In the genomic region with DNA sequence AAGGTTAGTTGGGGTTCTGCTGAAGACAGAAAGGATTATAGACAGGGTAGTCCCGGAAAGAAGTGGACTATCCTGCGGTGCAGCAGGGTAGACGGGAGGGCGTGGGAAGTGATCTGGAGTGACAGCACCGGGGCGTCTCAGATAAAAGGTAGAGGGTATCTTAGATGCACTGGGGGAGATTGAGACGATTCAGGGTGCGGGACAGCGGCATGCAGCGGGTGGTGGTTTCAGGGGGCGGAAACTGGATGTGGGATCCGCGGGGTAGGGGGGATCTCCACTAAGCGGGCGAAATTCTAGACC, we compare ENCODE assay signal across 8 mouse cellular contexts. TPM values are rescaled to one million over a fixed set of nuclear protein-coding genes. Genes with fewer than 3 reads are reported as not detected.
DNase-seq lines count a peak whose midpoint lies in the region; ATAC-seq and TF ChIP-seq lines count a peak whose summit lies in the region.

No protein-coding gene starts in this region.

- H3K4me3 ChIP-seq in lung, adult 2 months (replicated peaks; ENCODE audit: extremely low read depth, low read depth, low read length) = peak overlapping the region; percentile 99
- peak overlapping the region; percentile 74 for H3K4me3 ChIP-seq in forebrain, embryonic 14.5 days (ENCODE audit: low read depth, low read length)
- H3K4me3 ChIP-seq in liver, embryonic 13.5 days (replicated peaks) = peak overlapping the region; percentile 82
- H3K4me3 ChIP-seq in stomach, postnatal 0 days (ENCODE audit: low read depth, low read length) = peak overlapping the region; percentile 58

- H3K9ac ChIP-seq in forebrain, embryonic 14.5 days (ENCODE audit: low read length) = peak overlapping the region; percentile 91
- H3K9ac ChIP-seq in liver, embryonic 13.5 days = peak overlapping the region; percentile 91
- peak overlapping the region; percentile 64 for H3K9ac ChIP-seq in stomach, postnatal 0 days (ENCODE audit: low read length)

- 1% methylated on average over 15 of the region's 15 CpGs for WGBS in lung, adult 2 months
- 2% methylated on average over 15 of the region's 15 CpGs for WGBS in forebrain, embryonic 14.5 days
- under 1% methylated on average over 15 of the region's 15 CpGs for WGBS in liver, embryonic 13.5 days (ENCODE audit: insufficient replicate concordance)
- WGBS in stomach, postnatal 0 days = under 1% methylated on average over 15 of the region's 15 CpGs

- H3K4me2 ChIP-seq in forebrain, embryonic 14.5 days (ENCODE audit: low read length) = peak overlapping the region; percentile 94
- H3K4me2 ChIP-seq in liver, embryonic 13.5 days = peak overlapping the region; percentile 87
- peak overlapping the region; percentile 69 for H3K4me2 ChIP-seq in stomach, postnatal 0 days (replicated peaks; ENCODE audit: low read depth)

- no peaks in the 10 kb centered on the region for H3K27me3 ChIP-seq in forebrain, embryonic 14.5 days (replicated peaks; ENCODE audit: control insufficient read depth, insufficient read depth, low read length)
- 0 out of 2 replicates have a peak, but pooled peaks cover 13% of the 10 kb centered on the region for H3K27me3 ChIP-seq in liver, embryonic 13.5 days
- no peaks in the 10 kb centered on the region for H3K27me3 ChIP-seq in stomach, postnatal 0 days (ENCODE audit: control insufficient read depth, insufficient read depth, low read length)

- ATAC-seq in forebrain, embryonic 14.5 days = peak; percentile 3; the same call in 1 of the 2 replicates
- peak; percentile 61 for ATAC-seq in liver, embryonic 13.5 days (ENCODE audit: low read depth)
- ATAC-seq in stomach, postnatal 0 days (ENCODE audit: low FRiP score, low TSS enrichment) = no peak

- H3K36me3 ChIP-seq in forebrain, embryonic 14.5 days (ENCODE audit: control insufficient read depth, insufficient read depth, low read length) = peaks cover 19% of the 10 kb centered on the region
- H3K36me3 ChIP-seq in liver, embryonic 13.5 days = peaks cover 21% of the 10 kb centered on the region
- H3K36me3 ChIP-seq in stomach, postnatal 0 days (ENCODE audit: control insufficient read depth, insufficient read depth, low read length) = peaks cover 10% of the 10 kb centered on the region

- TF ChIP-seq CTCF in lung, adult 2 months (IDR thresholded peaks at IDR 0.05; ENCODE audit: insufficient read depth, low read length) = no peak
- TF ChIP-seq CTCF in stomach, postnatal 0 days (IDR thresholded peaks at IDR 0.05; ENCODE audit: low read depth) = no peak

- H3K4me1 ChIP-seq in lung, adult 2 months (ENCODE audit: control insufficient read depth, insufficient read depth, low read length) = peaks cover 10% of the 10 kb centered on the region; the same call in 1 of the 2 replicates
- H3K4me1 ChIP-seq in forebrain, embryonic 14.5 days (ENCODE audit: control insufficient read depth, insufficient read depth, low read length) = peaks cover 18% of the 10 kb centered on the region
- H3K4me1 ChIP-seq in liver, embryonic 13.5 days (replicated peaks) = peaks cover 43% of the 10 kb centered on the region
- H3K4me1 ChIP-seq in stomach, postnatal 0 days (replicated peaks; ENCODE audit: control insufficient read depth, insufficient read depth) = 0 out of 2 replicates have a peak, but pooled peaks cover 2% of the 10 kb centered on the region

- H3K27ac ChIP-seq in forebrain, embryonic 14.5 days (ENCODE audit: low read depth, low read length) = peak overlapping the region; percentile 75
- H3K27ac ChIP-seq in liver, embryonic 13.5 days = peak overlapping the region; percentile 89
- H3K27ac ChIP-seq in stomach, postnatal 0 days (replicated peaks) = peak overlapping the region; percentile 73

- no peak for TF ChIP-seq POLR2A in lung, adult 2 months (IDR thresholded peaks at IDR 0.05; ENCODE audit: borderline replicate concordance, extremely low read depth, low read depth, low read length)

- no peak for DNase-seq in lung, adult 2 months
- no peak for DNase-seq in lung, postnatal 10 days
- DNase-seq in adipocyte (ENCODE audit: low spot score) = peak; percentile 43
- no peak for DNase-seq in forebrain, embryonic 14.5 days (ENCODE audit: low spot score)
- DNase-seq in liver, embryonic 13.5 days = no peak
- DNase-seq in stomach, postnatal 0 days (ENCODE audit: low spot score) = peak; percentile 31
- no peak for DNase-seq in natural killer cell, adult 2 months (ENCODE audit: low spot score in 2 of 2)
- DNase-seq in kidney, adult 9 months = no peak

- no peaks in the 10 kb centered on the region for H3K9me3 ChIP-seq in forebrain, embryonic 14.5 days (replicated peaks; ENCODE audit: control insufficient read depth, low read length)
- H3K9me3 ChIP-seq in liver, embryonic 13.5 days (replicated peaks) = no peaks in the 10 kb centered on the region
- H3K9me3 ChIP-seq in stomach, postnatal 0 days (ENCODE audit: control insufficient read depth, low read length) = no peaks in the 10 kb centered on the region

- TF ChIP-seq EP300 in stomach, postnatal 0 days (optimal IDR thresholded peaks at IDR 0.05) = no peak

RNA-seq across cellular contexts. Expression of a gene that starts 0.4 kb away (rescaled TPM):
- 174 and 218 TPM in 2 replicates for polyA plus RNA-seq in lung, adult 2 months (2012; rRNA removed)
- polyA plus RNA-seq in forebrain, embryonic 14.5 days (2014; fragmentation: Nextera tagmentation; extraction: Ambion mirVana) = 301 and 312 TPM in 2 replicates
- 206 and 216 TPM in 2 replicates for polyA plus RNA-seq in liver, embryonic 13.5 days (2015; fragmentation: Nextera tagmentation; extraction: Ambion mirVana)
- polyA plus RNA-seq in stomach, postnatal 0 days (2015; fragmentation: Nextera tagmentation; extraction: Ambion mirVana) = 256 and 269 TPM in 2 replicates

RNA-seq across cellular contexts. Expression of a gene that starts 3.8 kb away (rescaled TPM):
- polyA plus RNA-seq in lung, adult 2 months (2012; rRNA removed) = 0.26 and 6.4 TPM in 2 replicates
- polyA plus RNA-seq in forebrain, embryonic 14.5 days (2014; fragmentation: Nextera tagmentation; extraction: Ambion mirVana) = not detected in 2 replicates
- 0.10 TPM in 1 of 2 replicates, not detected in the other for polyA plus RNA-seq in liver, embryonic 13.5 days (2015; fragmentation: Nextera tagmentation; extraction: Ambion mirVana)
- polyA plus RNA-seq in stomach, postnatal 0 days (2015; fragmentation: Nextera tagmentation; extraction: Ambion mirVana) = 0.23 and 0.28 TPM in 2 replicates

RNA-seq across cellular contexts. Expression of a gene that starts 5.9 kb away (rescaled TPM):
- 1,603 and 2,135 TPM in 2 replicates for polyA plus RNA-seq in lung, adult 2 months (2012; rRNA removed)
- polyA plus RNA-seq in forebrain, embryonic 14.5 days (2014; fragmentation: Nextera tagmentation; extraction: Ambion mirVana) = 888 and 1,063 TPM in 2 replicates
- polyA plus RNA-seq in liver, embryonic 13.5 days (2015; fragmentation: Nextera tagmentation; extraction: Ambion mirVana) = 1,350 and 1,469 TPM in 2 replicates
- 1,081 and 1,135 TPM in 2 replicates for polyA plus RNA-seq in stomach, postnatal 0 days (2015; fragmentation: Nextera tagmentation; extraction: Ambion mirVana)

RNA-seq across cellular contexts. Expression of a gene that starts 6.0 kb away (rescaled TPM):
- polyA plus RNA-seq in lung, adult 2 months (2012; rRNA removed) = 0.29 and 0.57 TPM in 2 replicates
- polyA plus RNA-seq in forebrain, embryonic 14.5 days (2014; fragmentation: Nextera tagmentation; extraction: Ambion mirVana) = not detected in 2 replicates
- polyA plus RNA-seq in liver, embryonic 13.5 days (2015; fragmentation: Nextera tagmentation; extraction: Ambion mirVana) = 0.10 TPM in 1 of 2 replicates, not detected in the other
- 0.10 TPM in 1 of 2 replicates, not detected in the other for polyA plus RNA-seq in stomach, postnatal 0 days (2015; fragmentation: Nextera tagmentation; extraction: Ambion mirVana)

RNA-seq across cellular contexts. Expression of a gene that starts 12.6 kb away (rescaled TPM):
- 84.4 and 103 TPM in 2 replicates for polyA plus RNA-seq in lung, adult 2 months (2012; rRNA removed)
- 25.3 TPM in 2 replicates for polyA plus RNA-seq in forebrain, embryonic 14.5 days (2014; fragmentation: Nextera tagmentation; extraction: Ambion mirVana)
- 21.3 and 21.8 TPM in 2 replicates for polyA plus RNA-seq in liver, embryonic 13.5 days (2015; fragmentation: Nextera tagmentation; extraction: Ambion mirVana)
- polyA plus RNA-seq in stomach, postnatal 0 days (2015; fragmentation: Nextera tagmentation; extraction: Ambion mirVana) = 51.7 and 54.2 TPM in 2 replicates

Comparison
In these comparisons a context has a peak if more than half of its experiments do, and no peak if none do; other contexts are left out.
1. DNase-seq: peak in adipocyte (single experiment) and stomach, postnatal 0 days (single experiment); none in lung, adult 2 months (single experiment), lung, postnatal 10 days (single experiment), forebrain, embryonic 14.5 days (single experiment), liver, embryonic 13.5 days (single experiment), natural killer cell, adult 2 months (0 of 2) and kidney, adult 9 months (single experiment).
2. Peak in every context shown above with its lines, with median percentiles within 50 percentile points of each other: H3K4me3 ChIP-seq, H3K27ac ChIP-seq, H3K4me2 ChIP-seq and H3K9ac ChIP-seq.